30 mouse cellular contexts compared by ENCODE assay signal in genomic region chr1:185358211-185358610, GRCm38 (mm10).
"Had no signal": no experiment of that assay in that cellular context is flagged by ENCODE, and none has a peak within 500 bp of the region (broad histone marks: within the 10 kb centered on the region; RNA-seq: fewer than 3 reads in every experiment).

No protein-coding gene starts in this region.

- H3K4me3 ChIP-seq: limb, embryonic 10.5 days; limb, embryonic 12.5 days; limb, embryonic 13.5 days; limb, embryonic 15.5 days; liver, embryonic 12.5 days; liver, embryonic 13.5 days; liver, embryonic 15.5 days; lung, embryonic 15.5 days; megakaryocyte, embryonic 14.5 days; midbrain, embryonic 10.5 days; midbrain, embryonic 12.5 days; midbrain, embryonic 13.5 days; midbrain, embryonic 15.5 days; myocyte; neural tube, embryonic 12.5 days had no signal

- ATAC-seq: liver, embryonic 12.5 days; liver, postnatal 0 days; lung, postnatal 0 days; midbrain, embryonic 13.5 days; midbrain, embryonic 15.5 days; midbrain, embryonic 16.5 days had no signal

- H3K27me3 ChIP-seq: limb, embryonic 12.5 days; limb, embryonic 13.5 days; limb, embryonic 15.5 days; liver, embryonic 12.5 days; liver, embryonic 13.5 days; liver, embryonic 15.5 days; lung, embryonic 15.5 days; megakaryocyte, embryonic 14.5 days; midbrain, embryonic 12.5 days; midbrain, embryonic 13.5 days; midbrain, embryonic 15.5 days; neural tube, embryonic 12.5 days had no signal

- H3K27ac ChIP-seq: limb, embryonic 10.5 days; limb, embryonic 12.5 days; limb, embryonic 13.5 days; limb, embryonic 15.5 days; liver, embryonic 12.5 days; liver, embryonic 13.5 days; liver, embryonic 14.5 days; liver, embryonic 15.5 days; lung, embryonic 15.5 days; macrophage; midbrain, embryonic 10.5 days; midbrain, embryonic 12.5 days; midbrain, embryonic 13.5 days; midbrain, embryonic 15.5 days; neural tube, embryonic 12.5 days had no signal

- DNase-seq: left cerebral cortex, postnatal 4 days; liver; liver, embryonic 13.5 days; liver, postnatal 0 days; lung, adult 18-20 months; lung, adult 2 months; lung, embryonic 14.5 days; lung, postnatal 10 days; lung, postnatal 14 days; lung, postnatal 36 days; lung, postnatal 4 days had no signal

- H3K4me2 ChIP-seq: limb, embryonic 12.5 days; limb, embryonic 13.5 days; limb, embryonic 15.5 days; liver, embryonic 11.5 days; liver, embryonic 12.5 days; liver, embryonic 13.5 days; liver, embryonic 15.5 days; lung, embryonic 14.5 days; lung, embryonic 15.5 days; midbrain, embryonic 12.5 days; midbrain, embryonic 13.5 days; midbrain, embryonic 15.5 days; neural tube, embryonic 12.5 days had no signal

- H3K9ac ChIP-seq: limb, embryonic 12.5 days; limb, embryonic 13.5 days; limb, embryonic 15.5 days; liver, embryonic 12.5 days; liver, embryonic 13.5 days; liver, embryonic 14.5 days; liver, embryonic 15.5 days; liver, postnatal 0 days; lung, embryonic 14.5 days; lung, embryonic 15.5 days; midbrain, embryonic 12.5 days; midbrain, embryonic 13.5 days; midbrain, embryonic 15.5 days; neural tube, embryonic 12.5 days had no signal

- H3K9me3 ChIP-seq: limb, embryonic 10.5 days; limb, embryonic 12.5 days; limb, embryonic 13.5 days; limb, embryonic 15.5 days; liver, embryonic 12.5 days; liver, embryonic 13.5 days; liver, embryonic 15.5 days; lung, embryonic 15.5 days; megakaryocyte, embryonic 14.5 days; midbrain, embryonic 10.5 days; midbrain, embryonic 12.5 days; midbrain, embryonic 13.5 days; midbrain, embryonic 15.5 days; neural tube, embryonic 12.5 days had no signal
